Mouse (Mus musculus): ENCODE measurements at regions not wholly inside any gene's neighbourhood (a gene's known extent, or its start where the extent isn't known, plus 50 kb on each side); places are given as distances from the start of the nearest gene placed in this dataset.
A peak's percentile ranks its signal among the peaks of the same experiment; 100 is the strongest.

GRCm38 (mm10) chr2:61407881-61408280 is 170.5 kb upstream of the Tank start:
- Histone ChIP-seq H3K36me3 (replicated peaks) (no peaks in the 10 kb centered on the region), H3K4me3 (no peak overlapping the region), H3K27me3 (replicated peaks; ENCODE audit: low read depth, poor library complexity, severe bottlenecking) (no peaks in the 10 kb centered on the region), H3K9me3 (no peaks in the 10 kb centered on the region), H3K27ac (replicated peaks) (no peak overlapping the region), H3K4me1 (peaks cover 15% of the 10 kb centered on the region)
- WGBS, result 98% methylated on average over 7 of the region's 7 CpGs
- DNase-seq (ENCODE audit: low spot score), result no peak

GRCm38 (mm10) chr2:61406104-61406751 is 172.2 kb upstream of the Tank start:
- Histone ChIP-seq H3K27ac (replicated peaks) (no peak overlapping the region), H3K4me1 (peaks cover 27% of the 10 kb centered on the region), H3K36me3 (replicated peaks) (no peaks in the 10 kb centered on the region), H3K9me3 (no peaks in the 10 kb centered on the region), H3K4me3 (no peak overlapping the region), H3K27me3 (replicated peaks; ENCODE audit: low read depth, poor library complexity, severe bottlenecking) (no peaks in the 10 kb centered on the region)
- WGBS, result 88% methylated on average over 8 of the region's 8 CpGs
- no peak for DNase-seq (ENCODE audit: low spot score)

GRCm38 (mm10) chr2:61405261-61405660 is 173.1 kb upstream of the Tank start:
- Histone ChIP-seq H3K9me3 (no peaks in the 10 kb centered on the region), H3K36me3 (replicated peaks) (no peaks in the 10 kb centered on the region), H3K27ac (replicated peaks) (no peak overlapping the region), H3K4me1 (peaks cover 35% of the 10 kb centered on the region), H3K27me3 (replicated peaks; ENCODE audit: low read depth, poor library complexity, severe bottlenecking) (no peaks in the 10 kb centered on the region), H3K4me3 (no peak overlapping the region)
- DNase-seq (ENCODE audit: low spot score), result no peak
- WGBS, result 35% methylated on average over 4 of the region's 4 CpGs

GRCm38 (mm10) chr2:61402588-61403487 is 175.5 kb upstream of the Tank start:
- WGBS, result 12% methylated on average over 15 of the region's 15 CpGs

GRCm38 (mm10) chr2:61401636-61402587 is 176.5 kb upstream of the Tank start:
- Histone ChIP-seq H3K9me3 (no peaks in the 10 kb centered on the region), H3K27ac (replicated peaks) (peak overlapping the region; percentile 82), H3K36me3 (replicated peaks) (no peaks in the 10 kb centered on the region), H3K4me1 (peaks cover 35% of the 10 kb centered on the region), H3K4me3 (peak overlapping the region; percentile 50), H3K27me3 (replicated peaks; ENCODE audit: low read depth, poor library complexity, severe bottlenecking) (no peaks in the 10 kb centered on the region)
- peak; percentile 83 for DNase-seq (ENCODE audit: low spot score)
- WGBS, result under 1% methylated on average over 21 of the region's 21 CpGs

More at GRCm38 (mm10) chr2:61402588-61403487, 175.5 kb upstream of the Tank start:
- no peak for DNase-seq (ENCODE audit: low spot score)
- Histone ChIP-seq H3K36me3 (replicated peaks) (no peaks in the 10 kb centered on the region), H3K4me3 (peak overlapping the region; percentile 50), H3K4me1 (peaks cover 35% of the 10 kb centered on the region), H3K27me3 (replicated peaks; ENCODE audit: low read depth, poor library complexity, severe bottlenecking) (no peaks in the 10 kb centered on the region), H3K9me3 (no peaks in the 10 kb centered on the region), H3K27ac (replicated peaks) (peak overlapping the region; percentile 82)

- Histone ChIP-seq H3K36me3 (replicated peaks) (no peaks in the 10 kb centered on the region), H3K4me1 (peaks cover 24% of the 10 kb centered on the region)
Observed at GRCm38 (mm10) chr2:61398633-61399032, 179.8 kb upstream of the Tank start.

GRCm38 (mm10) chr2:61389622-61390021 is 188.8 kb upstream of the Tank start:
- H3K4me1 ChIP-seq, result no peaks in the 10 kb centered on the region
- H3K27ac ChIP-seq (replicated peaks), result no peak overlapping the region
- no peak for DNase-seq (ENCODE audit: low spot score)
- no peak overlapping the region for H3K4me3 ChIP-seq
- no peaks in the 10 kb centered on the region for H3K27me3 ChIP-seq (replicated peaks; ENCODE audit: low read depth, poor library complexity, severe bottlenecking)
- H3K9me3 ChIP-seq, result no peaks in the 10 kb centered on the region
- H3K36me3 ChIP-seq (replicated peaks), result no peaks in the 10 kb centered on the region

More at GRCm38 (mm10) chr2:61398633-61399032, 179.8 kb upstream of the Tank start:
- Histone ChIP-seq H3K27ac (replicated peaks) (no peak overlapping the region), H3K9me3 (no peaks in the 10 kb centered on the region), H3K4me3 (no peak overlapping the region), H3K27me3 (replicated peaks; ENCODE audit: low read depth, poor library complexity, severe bottlenecking) (no peaks in the 10 kb centered on the region)
- 89% methylated on average over 9 of the region's 9 CpGs for WGBS
- DNase-seq (ENCODE audit: low spot score), result no peak

- Histone ChIP-seq H3K4me1 (no peaks in the 10 kb centered on the region), H3K9me3 (no peaks in the 10 kb centered on the region), H3K27me3 (replicated peaks; ENCODE audit: low read depth, poor library complexity, severe bottlenecking) (no peaks in the 10 kb centered on the region), H3K4me3 (no peak overlapping the region), H3K27ac (replicated peaks) (no peak overlapping the region), H3K36me3 (replicated peaks) (no peaks in the 10 kb centered on the region)
- DNase-seq (ENCODE audit: low spot score), result no peak
- 74% methylated on average over 1 of the region's 1 CpGs for WGBS
Observed at GRCm38 (mm10) chr2:61389207-61389606, 189.2 kb upstream of the Tank start.

GRCm38 (mm10) chr2:61387561-61387960 is 190.8 kb upstream of the Tank start:
- Histone ChIP-seq H3K4me3 (no peak overlapping the region), H3K9me3 (no peaks in the 10 kb centered on the region), H3K36me3 (replicated peaks) (no peaks in the 10 kb centered on the region), H3K4me1 (no peaks in the 10 kb centered on the region), H3K27ac (replicated peaks) (no peak overlapping the region), H3K27me3 (replicated peaks; ENCODE audit: low read depth, poor library complexity, severe bottlenecking) (no peaks in the 10 kb centered on the region)
- DNase-seq (ENCODE audit: low spot score), result no peak
- 78% methylated on average over 5 of the region's 5 CpGs for WGBS

- Histone ChIP-seq H3K27me3 (replicated peaks; ENCODE audit: low read depth, poor library complexity, severe bottlenecking) (no peaks in the 10 kb centered on the region), H3K36me3 (replicated peaks) (no peaks in the 10 kb centered on the region), H3K9me3 (no peaks in the 10 kb centered on the region), H3K4me3 (no peak overlapping the region), H3K4me1 (no peaks in the 10 kb centered on the region), H3K27ac (replicated peaks) (no peak overlapping the region)
- 83% methylated on average over 5 of the region's 5 CpGs for WGBS
- DNase-seq (ENCODE audit: low spot score), result no peak
Observed at GRCm38 (mm10) chr2:61386966-61387365, 191.4 kb upstream of the Tank start.

- DNase-seq (ENCODE audit: low spot score), result no peak
- WGBS, result 83% methylated on average over 6 of the region's 6 CpGs
- Histone ChIP-seq H3K4me3 (no peak overlapping the region), H3K27me3 (replicated peaks; ENCODE audit: low read depth, poor library complexity, severe bottlenecking) (no peaks in the 10 kb centered on the region), H3K9me3 (no peaks in the 10 kb centered on the region), H3K27ac (replicated peaks) (no peak overlapping the region), H3K4me1 (no peaks in the 10 kb centered on the region), H3K36me3 (replicated peaks) (no peaks in the 10 kb centered on the region)
Observed at GRCm38 (mm10) chr2:61384467-61384866, 193.9 kb upstream of the Tank start.

GRCm38 (mm10) chr2:61383744-61384295 is 194.6 kb upstream of the Tank start:
- Histone ChIP-seq H3K27me3 (replicated peaks; ENCODE audit: low read depth, poor library complexity, severe bottlenecking) (no peaks in the 10 kb centered on the region), H3K27ac (replicated peaks) (no peak overlapping the region), H3K36me3 (replicated peaks) (no peaks in the 10 kb centered on the region), H3K9me3 (no peaks in the 10 kb centered on the region), H3K4me3 (no peak overlapping the region), H3K4me1 (no peaks in the 10 kb centered on the region)
- no peak for DNase-seq (ENCODE audit: low spot score)
- WGBS, result 92% methylated on average over 1 of the region's 1 CpGs
